Mouse (Mus musculus): ENCODE data around the gene Zfp326. TPM values are rescaled to one million over a fixed set of nuclear protein-coding genes. Genes with fewer than 3 reads are reported as not detected.
A peak's percentile ranks its signal among the peaks of the same experiment; 100 is the strongest.

Gene Zfp326
- polyA plus RNA-seq, 1 experiment from 2014 or later = 32.0 TPM

DNA sequence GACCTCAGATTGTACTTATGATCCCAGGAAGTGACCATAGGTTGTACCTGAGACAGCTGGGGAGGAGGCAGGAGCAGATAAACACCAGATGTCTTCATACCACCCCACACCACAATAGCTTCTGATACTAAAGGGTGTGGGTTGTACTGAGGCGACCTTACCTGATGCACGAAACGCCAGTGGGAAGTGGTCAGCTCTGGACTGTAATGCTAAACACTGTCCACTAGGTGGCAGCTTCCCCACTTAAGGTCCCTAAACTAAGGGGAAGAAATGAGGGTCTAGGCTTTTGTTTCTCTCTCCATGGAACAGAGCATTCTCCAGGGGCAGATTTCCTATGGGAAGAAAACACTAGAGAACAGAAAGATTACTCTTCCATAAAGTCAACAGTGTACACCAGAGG lies 53.9 kb downstream of the Zfp326 start:
- Histone ChIP-seq H3K9ac (ENCODE audit: low read depth, low read length) (no peak overlapping the region), H3K4me3 (ENCODE audit: low read depth, low read length) (no peak overlapping the region), H3K4me1 (ENCODE audit: control insufficient read depth, insufficient read depth, low read length) (no peaks in the 10 kb centered on the region), H3K27ac (ENCODE audit: low read depth, low read length) (no peak overlapping the region), H3K36me3 (ENCODE audit: control insufficient read depth, insufficient read depth, low read length) (peaks cover 5% of the 10 kb centered on the region; the same call in 1 of the 2 replicates), H3K9me3 (replicated peaks; ENCODE audit: control insufficient read depth, low read length) (no peaks in the 10 kb centered on the region; the same call in 1 of the 2 replicates), H3K27me3 (ENCODE audit: control insufficient read depth, insufficient read depth, low read length) (no peaks in the 10 kb centered on the region), H3K4me2 (no peak overlapping the region)
- no peak for ATAC-seq (replicated peaks; ENCODE audit: insufficient number of reproducible peaks, low FRiP score, low TSS enrichment)
- WGBS (ENCODE audit: insufficient replicate concordance) = 41% methylated on average over 3 of the region's 3 CpGs

GRCm38 (mm10) chr5:105932392-105932791 lies 56.0 kb downstream of the Zfp326 start:
- Histone ChIP-seq H3K36me3 (ENCODE audit: control insufficient read depth, insufficient read depth, low read length) (peaks cover 5% of the 10 kb centered on the region; the same call in 1 of the 2 replicates), H3K4me2 (no peak overlapping the region), H3K9me3 (replicated peaks; ENCODE audit: control insufficient read depth, low read length) (no peaks in the 10 kb centered on the region; the same call in 1 of the 2 replicates), H3K9ac (ENCODE audit: low read depth, low read length) (no peak overlapping the region), H3K27ac (ENCODE audit: low read depth, low read length) (no peak overlapping the region), H3K4me1 (ENCODE audit: control insufficient read depth, insufficient read depth, low read length) (no peaks in the 10 kb centered on the region), H3K4me3 (ENCODE audit: low read depth, low read length) (no peak overlapping the region), H3K27me3 (ENCODE audit: control insufficient read depth, insufficient read depth, low read length) (no peaks in the 10 kb centered on the region)
- 97% methylated on average over 1 of the region's 1 CpGs for WGBS (ENCODE audit: insufficient replicate concordance)
- peak; percentile 49; the same call in 1 of the 2 replicates for ATAC-seq (replicated peaks; ENCODE audit: insufficient number of reproducible peaks, low FRiP score, low TSS enrichment)

DNA sequence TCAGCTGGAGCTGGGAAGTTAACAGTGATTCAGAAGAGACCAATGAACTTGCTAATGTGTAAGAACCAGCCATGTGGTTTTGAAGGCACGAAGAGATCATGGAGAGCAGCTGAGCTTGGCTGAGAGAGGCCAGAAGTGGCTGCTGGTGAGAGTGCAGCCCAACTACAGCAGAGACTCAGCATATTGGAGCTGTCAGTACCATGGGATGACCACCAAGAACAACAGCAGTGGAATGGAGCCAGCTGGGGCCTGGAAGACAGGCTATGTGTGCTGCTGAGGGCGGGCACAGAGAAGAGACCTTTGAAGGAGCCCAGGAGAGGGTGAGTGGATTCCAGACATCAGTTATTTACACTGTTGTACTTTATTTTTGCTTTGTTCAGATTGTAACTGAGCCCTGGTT lies 65.6 kb downstream of the Zfp326 start:
- ATAC-seq (replicated peaks; ENCODE audit: insufficient number of reproducible peaks, low FRiP score, low TSS enrichment) = no peak
- H3K9me3 ChIP-seq (replicated peaks; ENCODE audit: control insufficient read depth, low read length) = no peaks in the 10 kb centered on the region
- WGBS (ENCODE audit: insufficient replicate concordance) = 87% methylated on average over 2 of the region's 2 CpGs

More for the DNA sequence above, 65.6 kb downstream of the Zfp326 start:
- Histone ChIP-seq H3K27me3 (ENCODE audit: control insufficient read depth, insufficient read depth, low read length) (no peaks in the 10 kb centered on the region), H3K27ac (ENCODE audit: low read depth, low read length) (no peak overlapping the region; the same call in 1 of the 2 replicates), H3K9ac (ENCODE audit: low read depth, low read length) (no peak overlapping the region), H3K4me2 (no peak overlapping the region), H3K4me1 (ENCODE audit: control insufficient read depth, insufficient read depth, low read length) (no peaks in the 10 kb centered on the region), H3K36me3 (ENCODE audit: control insufficient read depth, insufficient read depth, low read length) (no peaks in the 10 kb centered on the region), H3K4me3 (ENCODE audit: low read depth, low read length) (no peak overlapping the region)

Other genes starting within 250 kb of the Zfp326 start
- 8.3 and 8.4 TPM in 2 replicates for gene Lrrc8d, start 176.6 kb upstream of the Zfp326 start, polyA plus RNA-seq (2014; fragmentation: Nextera tagmentation; extraction: Ambion mirVana)

Measured in heart, embryonic 11.5 days (tissue).